Mouse (Mus musculus): ENCODE measurements around the gene Wdfy3.

Wdfy3 gene

GRCm38 (mm10) chr5:101836221-101836620 is 233.5 kb downstream of the Wdfy3 start:
- DNase-seq (ENCODE audit: low spot score in 2 of 2): no peak

- no peak for DNase-seq (ENCODE audit: low spot score in 2 of 2)
Measured at GRCm38 (mm10) chr5:101833875-101834274, 235.8 kb downstream of the Wdfy3 start.

- no peak for DNase-seq (ENCODE audit: low spot score in 2 of 2)
Measured at GRCm38 (mm10) chr5:101832991-101833390, 236.7 kb downstream of the Wdfy3 start.

GRCm38 (mm10) chr5:101832042-101832441 is 237.7 kb downstream of the Wdfy3 start:
- DNase-seq (ENCODE audit: low spot score in 2 of 2): no peak

- no peak for DNase-seq (ENCODE audit: low spot score in 2 of 2)
Measured at GRCm38 (mm10) chr5:101830180-101830579, 239.5 kb downstream of the Wdfy3 start.

GRCm38 (mm10) chr5:101828932-101829331 is 240.8 kb downstream of the Wdfy3 start:
- DNase-seq (ENCODE audit: low spot score in 2 of 2): no peak

GRCm38 (mm10) chr5:101827477-101827876 is 242.2 kb downstream of the Wdfy3 start:
- DNase-seq (ENCODE audit: low spot score in 2 of 2): no peak

- peak; percentile 21 to 34 for DNase-seq (ENCODE audit: low spot score in 2 of 2)
Measured at GRCm38 (mm10) chr5:101826531-101826970, 243.2 kb downstream of the Wdfy3 start.

- DNase-seq (ENCODE audit: low spot score in 2 of 2): peak; percentile 31 to 39
Measured at GRCm38 (mm10) chr5:101825111-101825911, 244.4 kb downstream of the Wdfy3 start.

GRCm38 (mm10) chr5:101822311-101822670 is 247.4 kb downstream of the Wdfy3 start:
- DNase-seq (ENCODE audit: low spot score in 2 of 2): no peak

GRCm38 (mm10) chr5:101821491-101822310 is 248.0 kb downstream of the Wdfy3 start:
- no peak for DNase-seq (ENCODE audit: low spot score in 2 of 2)

- DNase-seq (ENCODE audit: low spot score in 2 of 2): no peak
Measured at GRCm38 (mm10) chr5:101821052-101821451, 248.7 kb downstream of the Wdfy3 start.

GRCm38 (mm10) chr5:101819844-101820243 is 249.9 kb downstream of the Wdfy3 start:
- DNase-seq (ENCODE audit: low spot score in 2 of 2): no peak

- no peak for DNase-seq (ENCODE audit: low spot score in 2 of 2)
Measured at GRCm38 (mm10) chr5:101819216-101819615, 250.5 kb downstream of the Wdfy3 start.

GRCm38 (mm10) chr5:101816822-101817221 is 252.9 kb downstream of the Wdfy3 start:
- no peak for DNase-seq (ENCODE audit: low spot score in 2 of 2)

GRCm38 (mm10) chr5:101811296-101812169 is 258.2 kb downstream of the Wdfy3 start:
- peak in 1 of 2 experiments; percentile 28 for DNase-seq (ENCODE audit: low spot score in 2 of 2)

GRCm38 (mm10) chr5:101802358-101803022 is 267.2 kb downstream of the Wdfy3 start:
- DNase-seq (ENCODE audit: low spot score in 2 of 2): no peak

- no peak for DNase-seq (ENCODE audit: low spot score in 2 of 2)
Measured at GRCm38 (mm10) chr5:101801891-101802290, 267.8 kb downstream of the Wdfy3 start.

GRCm38 (mm10) chr5:101792665-101793064 is 277.1 kb downstream of the Wdfy3 start:
- no peak for DNase-seq (ENCODE audit: low spot score in 2 of 2)

GRCm38 (mm10) chr5:101790560-101790959 is 279.2 kb downstream of the Wdfy3 start:
- DNase-seq (ENCODE audit: low spot score in 2 of 2): no peak

GRCm38 (mm10) chr5:101789770-101790169 is 280.0 kb downstream of the Wdfy3 start:
- DNase-seq (ENCODE audit: low spot score in 2 of 2): no peak
